Mouse (Mus musculus) heart, adult 2 months (tissue): ENCODE data around the gene March11.

Experiments used
- CTCF ChIP-seq: fragments of 200-600 bp; IDR thresholded peaks from 2 replicates; pipeline ENCODE4 v1.8.1; 2022; ENCODE audit warnings: antibody characterized with exemption, mild to moderate bottlenecking, moderate library complexity
- EP300 ChIP-seq: fragments of 200-500 bp; IDR thresholded peaks from 2 replicates; pipeline ENCODE4 v1.6.1; 2011; ENCODE audit warnings: low read depth, low read length, control low read depth; ENCODE audit not compliant: insufficient read depth
- POLR2A ChIP-seq: fragments of 200-500 bp; IDR thresholded peaks from 2 replicates; pipeline ENCODE4 v1.6.1; 2011; ENCODE audit warnings: mild to moderate bottlenecking, low read depth, low read length, control low read depth; ENCODE audit not compliant: insufficient read depth

DNA sequence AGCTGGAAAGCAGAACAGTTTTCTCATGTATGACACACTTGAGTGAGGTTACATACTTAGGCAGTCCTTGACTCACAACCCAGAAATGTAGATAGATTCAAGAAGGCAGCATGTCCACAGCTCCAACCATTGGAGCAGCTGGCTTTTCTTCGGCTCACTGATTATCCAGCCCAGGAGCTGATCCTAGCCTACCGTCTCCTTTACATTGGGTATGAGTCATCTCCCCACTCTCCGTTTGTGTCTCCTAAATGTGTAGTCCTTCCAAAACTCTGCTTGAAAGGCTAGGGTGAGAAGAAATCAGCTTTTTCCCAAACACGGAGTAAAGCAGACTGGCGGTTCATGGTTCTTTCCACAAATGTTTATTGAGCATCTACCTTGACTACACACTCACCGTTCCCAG, 10.2 kb upstream of the March11 start:
- TF ChIP-seq CTCF (no peak), POLR2A (no peak), EP300 (no peak)
